20 mouse cellular contexts compared by ENCODE assay signal in genomic region chr6:146107117-146107832, GRCm38 (mm10).
DNase-seq lines count a peak whose midpoint lies in the region; ATAC-seq and TF ChIP-seq lines count a peak whose summit lies in the region.
"Had no signal": no experiment of that assay in that cellular context is flagged by ENCODE, and none has a peak within 500 bp of the region (broad histone marks: within the 10 kb centered on the region; RNA-seq: fewer than 3 reads in every experiment).

No protein-coding gene starts in this region.

- 68% methylated on average over 4 of the region's 4 CpGs for WGBS in lung, postnatal 0 days
- 79% methylated on average over 4 of the region's 4 CpGs for WGBS in heart, embryonic 10.5 days

- no peaks in the 10 kb centered on the region for H3K4me1 ChIP-seq in lung, postnatal 0 days (ENCODE audit: insufficient read depth, low read depth, low read length)
- H3K4me1 ChIP-seq in heart, embryonic 10.5 days, result peaks cover 15% of the 10 kb centered on the region

- no peak for TF ChIP-seq EP300 in lung, postnatal 0 days (IDR thresholded peaks at IDR 0.05)

- H3K9ac ChIP-seq in lung, postnatal 0 days (replicated peaks; ENCODE audit: low read depth), result no peak overlapping the region
- H3K9ac ChIP-seq: embryonic facial prominence, embryonic 13.5 days; hindbrain, embryonic 15.5 days; limb, embryonic 15.5 days; neural tube, embryonic 12.5 days had no signal

- peak; percentile 27 for DNase-seq in lung, postnatal 0 days (ENCODE audit: low spot score)
- DNase-seq in lung, postnatal 14 days, result no peak
- peak; percentile 41 to 42 for DNase-seq in B cell, adult 2 months
- DNase-seq in heart, embryonic 10.5 days (ENCODE audit: low spot score), result no peak
- DNase-seq in testis, postnatal 14 days (ENCODE audit: low spot score), result no peak
- no peak for DNase-seq in urinary bladder, adult 18-20 months (ENCODE audit: low spot score in 2 of 2)
- DNase-seq: adrenal gland, postnatal 14 days; cerebellum, adult 2 months; heart, postnatal 10 days; kidney, adult 11 months; kidney, postnatal 10 days; right cerebral cortex, postnatal 14 days had no signal

- ATAC-seq in lung, postnatal 0 days, result no peak
- ATAC-seq in activated CD4-positive, CD25-positive, alpha-beta regulatory T cell, adult 4 months, result peak; percentile 66
- peak; percentile 93 for ATAC-seq in megakaryocyte, adult 5-6 weeks (ENCODE audit: poor library complexity, severe bottlenecking)
- ATAC-seq: midbrain, embryonic 16.5 days had no signal

- TF ChIP-seq CTCF in lung, postnatal 0 days (IDR thresholded peaks at IDR 0.05), result no peak

- H3K27ac ChIP-seq in lung, postnatal 0 days (ENCODE audit: low read length), result no peak overlapping the region
- H3K27ac ChIP-seq in heart, embryonic 10.5 days, result no peak overlapping the region
- H3K27ac ChIP-seq: embryonic facial prominence, embryonic 13.5 days; hindbrain, embryonic 15.5 days; limb, embryonic 15.5 days; neural tube, embryonic 12.5 days had no signal

- no peaks in the 10 kb centered on the region for H3K27me3 ChIP-seq in lung, postnatal 0 days (replicated peaks; ENCODE audit: insufficient read depth, low read length)
- H3K27me3 ChIP-seq in heart, embryonic 10.5 days (ENCODE audit: insufficient read depth, poor library complexity, severe bottlenecking), result no peaks in the 10 kb centered on the region
- H3K27me3 ChIP-seq: hindbrain, embryonic 15.5 days; limb, embryonic 15.5 days; neural tube, embryonic 12.5 days had no signal

- H3K4me3 ChIP-seq in lung, postnatal 0 days (ENCODE audit: low read depth, low read length), result no peak overlapping the region
- H3K4me3 ChIP-seq in heart, embryonic 10.5 days, result no peak overlapping the region
- H3K4me3 ChIP-seq: embryonic facial prominence, embryonic 13.5 days; hindbrain, embryonic 15.5 days; limb, embryonic 15.5 days; megakaryocyte, embryonic 14.5 days; neural tube, embryonic 12.5 days had no signal

- no peaks in the 10 kb centered on the region for H3K36me3 ChIP-seq in lung, postnatal 0 days (ENCODE audit: insufficient read depth, low read length)
- no peaks in the 10 kb centered on the region for H3K36me3 ChIP-seq in heart, embryonic 10.5 days
- H3K36me3 ChIP-seq: embryonic facial prominence, embryonic 13.5 days; hindbrain, embryonic 15.5 days; limb, embryonic 15.5 days; neural tube, embryonic 12.5 days had no signal

- H3K4me2 ChIP-seq in lung, postnatal 0 days (replicated peaks; ENCODE audit: low read depth, low read length), result no peak overlapping the region
- H3K4me2 ChIP-seq: embryonic facial prominence, embryonic 13.5 days; hindbrain, embryonic 15.5 days; limb, embryonic 15.5 days; neural tube, embryonic 12.5 days had no signal

- H3K9me3 ChIP-seq in lung, postnatal 0 days (ENCODE audit: low read length), result no peaks in the 10 kb centered on the region
- no peaks in the 10 kb centered on the region for H3K9me3 ChIP-seq in heart, embryonic 10.5 days
- H3K9me3 ChIP-seq: hindbrain, embryonic 15.5 days; limb, embryonic 15.5 days; neural tube, embryonic 12.5 days had no signal

Comparison
In these comparisons a context has a peak if more than half of its experiments do, and no peak if none do; other contexts are left out.
1. DNase-seq: peak in lung, postnatal 0 days (single experiment) and B cell, adult 2 months (2 of 2); none in lung, postnatal 14 days (single experiment), heart, embryonic 10.5 days (single experiment), testis, postnatal 14 days (single experiment) and urinary bladder, adult 18-20 months (0 of 2).